Mouse (Mus musculus): ENCODE results near the gene Rnf183. TPM values are rescaled to one million over a fixed set of nuclear protein-coding genes. Genes with fewer than 3 reads are reported as not detected.
A peak's percentile ranks its signal among the peaks of the same experiment; 100 is the strongest.
"Not testable (repeated sequence)": the region's sequence is repeated elsewhere in the genome, so short reads cannot be mapped to it uniquely, and the experiment has no call there.

Gene Rnf183
- total RNA-seq (2021) = 1 to 10 TPM in 1 of 2 experiments, not detected in 1; 1.1 TPM
- long read RNA-seq, experiment 1 = 0 reads
- long read RNA-seq, experiment 2 = 0 reads

DNA sequence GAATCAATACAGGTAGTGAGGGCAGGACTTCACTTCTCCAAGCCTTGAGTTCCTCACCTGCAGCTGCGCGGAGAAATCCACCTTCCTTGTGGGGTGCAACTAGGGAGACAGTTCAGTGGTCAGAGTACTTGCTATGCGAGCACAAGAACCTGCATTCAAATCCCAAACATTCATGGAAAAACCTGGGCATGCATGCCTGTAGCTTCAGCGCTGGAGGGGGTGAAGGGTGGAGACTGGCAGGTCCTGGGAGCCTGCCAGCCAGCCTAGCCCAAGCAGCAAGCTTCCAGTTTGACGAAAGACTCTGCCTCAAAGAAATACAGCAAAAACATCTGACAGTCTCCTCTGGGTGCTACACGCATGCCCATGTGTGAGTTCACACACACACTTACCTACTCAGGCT, at the start of gene Rnf183:
TSS of gene Rnf183 (minus strand) at position 172 of the 400 bp plus-strand sequence.
- no peak for DNase-seq (ENCODE audit: low spot score in 2 of 2)

DNA sequence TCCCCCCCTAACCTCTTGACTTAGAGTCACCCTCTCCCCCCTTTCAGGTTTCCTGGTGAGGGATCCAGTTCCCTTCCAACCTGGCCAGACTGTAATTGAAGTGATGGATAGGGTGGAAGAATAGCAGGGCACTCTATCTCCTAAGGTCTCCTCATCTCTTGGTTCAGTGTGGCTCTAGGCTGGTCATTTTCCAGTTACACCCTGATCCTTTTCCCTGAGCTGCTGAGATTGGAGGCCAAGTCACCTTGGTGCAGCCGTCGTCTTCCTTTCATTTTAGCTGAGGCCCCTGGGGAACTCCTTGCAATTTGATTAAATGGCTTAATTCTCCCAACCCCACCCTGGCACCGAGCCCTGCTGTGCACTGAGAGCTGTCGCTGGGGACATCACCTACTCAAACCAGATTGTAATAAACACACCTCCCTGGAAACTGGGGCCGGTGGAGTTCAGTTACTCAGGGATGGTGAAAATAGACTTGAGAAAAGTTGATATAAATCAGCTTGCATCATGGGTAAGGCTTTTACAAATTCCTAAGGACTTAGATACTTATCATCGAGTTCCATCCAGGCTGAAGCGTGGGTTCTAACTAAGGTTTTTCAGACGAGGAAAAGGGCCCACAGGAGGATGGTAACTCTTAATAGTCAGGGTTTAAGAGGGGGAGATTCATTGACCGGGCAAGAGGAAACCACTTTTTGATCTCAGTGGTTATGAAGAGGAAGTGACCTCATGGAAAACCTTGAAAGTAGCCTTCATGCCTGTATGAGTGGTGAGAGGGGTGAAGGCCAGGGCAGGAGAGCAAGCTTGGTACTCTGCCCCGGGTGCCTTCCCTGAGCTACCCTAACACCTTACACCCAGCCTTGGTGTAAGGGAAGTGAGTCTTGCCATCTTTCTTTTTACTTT, 45.9 kb upstream of the Rnf183 start:
- peak in 1 of 2 experiments; percentile 27 for DNase-seq (ENCODE audit: low spot score in 2 of 2)

DNA sequence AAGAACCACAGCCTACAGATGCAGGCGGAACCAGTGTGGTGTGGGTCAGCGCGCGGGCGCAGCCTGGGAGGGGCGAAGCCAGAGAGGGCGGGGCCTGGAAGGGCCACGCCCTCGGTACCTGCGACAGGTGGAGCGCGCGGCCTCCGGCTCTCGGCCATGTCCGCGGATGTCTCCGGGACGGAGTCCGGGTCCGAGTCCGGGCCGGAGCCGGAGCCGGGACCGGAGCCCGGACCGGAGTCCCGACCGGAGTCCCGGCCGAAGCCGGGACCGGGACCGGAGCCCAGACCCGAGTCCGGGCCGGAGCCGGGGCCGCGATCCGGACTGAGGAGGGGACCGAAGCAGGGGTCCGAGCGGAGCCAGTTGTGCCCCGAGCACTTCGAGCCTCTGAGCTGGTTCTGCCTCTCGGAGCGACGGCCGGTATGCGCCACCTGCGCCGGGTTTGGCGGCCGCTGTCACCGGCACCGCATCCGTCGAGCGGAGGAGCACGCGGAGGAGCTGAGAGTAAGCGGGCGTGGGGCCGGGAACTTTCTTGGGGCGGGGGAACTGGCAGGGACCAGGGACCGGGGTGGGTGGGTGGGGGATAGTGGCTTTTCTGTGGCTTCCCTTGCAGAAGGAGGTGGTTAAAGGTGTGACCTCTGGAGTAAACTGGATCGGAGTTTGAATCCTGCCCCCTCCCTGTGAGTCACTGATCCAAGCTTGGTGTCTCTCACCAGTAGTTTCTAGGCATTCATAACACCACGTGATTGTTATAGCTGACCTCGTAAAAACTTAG, 45.1 kb upstream of the Rnf183 start, which contains the start of gene Bspry:
TSS of gene Bspry (plus strand) at position 117 of the 772 bp plus-strand sequence.
- DNase-seq (ENCODE audit: low spot score in 2 of 2) = peak; percentile 55 to 56

DNA sequence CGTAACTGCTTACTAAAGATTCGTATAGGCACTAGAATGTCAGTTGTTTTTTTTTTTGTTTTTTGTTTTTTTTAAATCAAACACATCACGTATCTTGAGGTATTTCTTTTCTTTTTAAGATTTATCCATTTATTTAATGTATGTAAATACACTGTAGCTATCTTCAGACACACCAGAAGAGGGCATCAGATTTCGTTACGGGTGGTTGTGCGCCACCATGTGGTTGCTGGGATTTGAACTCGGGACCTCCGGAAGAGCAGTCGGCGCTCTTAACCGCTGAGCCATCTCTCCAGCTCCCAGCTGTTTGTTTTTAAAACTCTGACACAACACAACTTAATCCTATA, 44.5 kb upstream of the Rnf183 start:
- not testable (repeated sequence) for DNase-seq (ENCODE audit: low spot score in 2 of 2)

DNA sequence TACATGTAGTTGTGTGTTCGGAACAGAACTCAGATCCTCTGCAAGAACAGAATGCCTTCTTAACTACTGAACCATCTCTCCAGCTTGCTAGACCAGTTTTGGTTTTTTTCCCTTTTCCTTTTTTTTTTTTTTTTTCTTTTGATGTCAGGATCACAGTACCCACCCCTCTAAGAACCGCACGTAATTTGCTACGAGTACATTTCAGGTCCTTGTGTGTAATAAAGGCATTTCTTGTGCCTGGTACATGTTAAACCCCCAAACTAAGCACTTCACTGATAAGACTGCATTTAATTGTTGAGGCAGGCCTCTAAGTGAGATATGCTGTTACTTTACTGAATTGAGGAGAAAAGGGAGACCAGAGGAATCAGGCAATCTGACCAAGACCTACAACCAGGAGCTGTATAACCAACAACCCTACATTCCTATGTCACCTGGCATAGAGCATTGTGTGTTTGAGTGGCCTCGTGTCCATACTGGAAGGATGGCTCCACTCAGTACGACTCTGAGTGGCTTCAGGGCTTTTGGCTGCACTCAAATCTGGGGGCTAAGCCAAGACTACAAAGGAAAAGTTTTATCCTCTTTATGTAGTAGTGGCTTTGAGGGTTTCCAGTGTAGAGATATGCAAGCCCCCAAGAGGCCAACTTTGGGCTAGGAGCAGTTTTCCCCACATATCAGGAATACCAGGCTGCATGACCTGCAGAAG, 42.6 kb upstream of the Rnf183 start:
- no peak for DNase-seq (ENCODE audit: low spot score in 2 of 2)

DNA sequence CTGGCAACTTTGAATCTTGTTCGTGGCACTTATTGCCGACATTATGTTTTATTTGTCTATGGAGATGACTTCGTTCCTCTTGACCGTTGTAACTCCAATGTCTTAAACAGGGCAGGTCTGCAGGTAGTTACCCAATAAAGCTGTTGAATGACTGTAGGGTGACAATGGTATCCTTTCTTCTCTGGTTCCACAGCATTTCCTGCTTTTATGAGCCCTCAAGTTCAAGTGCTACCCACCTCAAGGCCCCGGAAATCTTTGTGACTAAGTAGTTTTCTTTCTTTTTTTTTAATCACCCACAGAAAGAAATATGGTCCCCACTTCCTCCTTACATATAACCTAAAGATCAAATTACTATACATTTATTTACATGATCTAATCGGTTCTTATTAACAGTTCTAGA, 40.7 kb upstream of the Rnf183 start:
- no peak for DNase-seq (ENCODE audit: low spot score in 2 of 2)

DNA sequence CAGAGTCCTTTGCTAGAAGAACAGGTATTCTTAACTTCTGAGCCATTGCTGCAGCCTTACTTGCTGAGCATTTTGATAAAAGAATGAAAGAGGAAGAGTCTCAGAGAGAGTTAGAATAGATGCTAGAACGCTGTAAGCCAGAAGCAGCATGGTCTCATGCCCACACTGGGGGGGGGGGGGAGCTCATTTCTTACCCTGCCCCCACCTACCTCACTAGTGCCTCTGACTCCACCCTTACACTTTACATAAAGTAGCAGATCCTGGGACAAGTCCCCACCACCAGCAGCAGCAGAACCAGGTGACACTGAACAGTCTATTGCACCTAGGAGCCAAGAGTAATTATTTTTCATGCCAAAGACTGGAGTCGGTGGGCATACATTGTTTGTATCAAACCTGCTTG, 40.1 kb upstream of the Rnf183 start:
- DNase-seq (ENCODE audit: low spot score in 2 of 2) = no peak

DNA sequence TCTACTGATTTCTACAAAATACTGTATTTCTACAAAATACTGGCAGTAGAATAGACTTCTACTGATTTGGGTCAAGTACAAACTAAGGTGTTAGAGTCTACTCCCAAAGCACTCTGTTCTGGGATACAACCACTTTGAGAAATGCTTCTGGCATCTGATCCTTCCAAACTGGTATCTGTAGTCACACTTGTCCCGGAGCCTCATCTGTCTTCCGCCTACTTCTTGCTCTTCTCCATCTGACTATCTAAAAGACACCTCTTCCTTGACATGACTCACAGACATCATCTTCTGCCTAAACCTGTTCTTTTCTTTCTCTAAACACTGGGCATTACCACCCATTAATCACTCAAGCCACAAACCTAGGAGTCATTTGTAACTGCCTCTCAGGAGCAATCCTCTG, 37.0 kb upstream of the Rnf183 start:
- no peak for DNase-seq (ENCODE audit: low spot score in 2 of 2)

DNA sequence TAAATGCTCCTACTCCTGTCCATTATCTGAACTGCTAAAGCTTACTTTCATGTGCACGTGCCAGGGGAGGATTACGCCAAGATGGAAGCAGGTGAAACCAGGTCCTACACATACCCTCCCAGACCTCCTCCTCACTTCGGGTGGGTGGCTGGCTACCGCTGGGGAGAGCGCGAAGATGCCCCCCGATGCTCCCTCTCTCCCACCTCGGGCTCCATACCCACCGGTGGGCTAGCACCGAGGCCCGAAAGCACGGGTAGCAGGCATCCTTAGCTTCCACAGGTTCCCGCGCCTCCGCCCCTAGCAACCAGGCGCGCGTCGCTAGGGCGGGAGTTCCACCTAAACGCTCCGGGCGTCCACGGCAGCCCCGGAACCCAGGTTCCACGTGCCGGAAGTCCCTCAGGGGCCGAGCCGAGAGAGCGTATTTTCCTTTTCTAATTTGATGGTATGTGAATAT, 35.6 kb upstream of the Rnf183 start, which contains the start of gene Wdr31:
TSS of gene Wdr31 (minus strand) at position 299 of the 454 bp plus-strand sequence.
- peak; percentile 77 for DNase-seq (ENCODE audit: low spot score in 2 of 2)

DNA sequence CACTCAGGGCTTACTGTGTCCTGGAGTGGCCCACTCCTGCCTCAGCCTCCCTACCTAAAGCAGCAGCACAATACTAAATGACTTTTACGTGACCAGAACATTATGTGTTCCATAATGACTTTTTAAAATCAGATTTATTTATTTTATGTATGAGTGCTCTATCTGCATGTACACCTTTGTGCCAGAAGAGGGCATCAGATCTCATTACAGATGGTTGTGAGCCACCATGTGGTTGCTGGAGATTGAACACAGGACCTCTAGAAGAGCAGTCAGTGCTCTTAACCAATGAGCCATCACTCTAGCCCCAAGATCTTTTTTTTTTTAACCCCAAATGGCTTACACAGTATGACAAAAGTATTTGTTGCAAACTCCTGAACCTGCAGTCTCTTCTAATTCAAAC, 33.1 kb upstream of the Rnf183 start:
- DNase-seq (ENCODE audit: low spot score in 2 of 2) = no peak

DNA sequence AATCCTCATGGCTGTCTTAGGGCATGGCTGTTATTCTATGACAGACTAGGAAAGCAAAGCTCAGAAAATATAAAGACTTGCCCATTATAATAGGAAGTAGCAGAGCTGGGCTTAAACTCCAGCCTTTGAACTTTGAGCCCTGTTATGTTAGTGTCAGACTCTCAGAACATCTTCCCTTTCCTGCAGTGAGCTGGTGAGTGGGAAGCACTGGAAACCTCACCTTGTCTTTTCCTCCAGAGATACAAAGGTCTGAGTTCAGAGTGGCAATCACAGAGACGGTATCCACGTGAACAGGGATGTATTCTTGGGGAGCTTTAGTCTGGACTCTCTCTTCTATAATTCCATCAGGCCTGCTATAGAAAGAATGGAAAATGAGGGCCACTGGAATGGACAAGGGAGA, 28.1 kb upstream of the Rnf183 start:
- no peak for DNase-seq (ENCODE audit: low spot score in 2 of 2)

DNA sequence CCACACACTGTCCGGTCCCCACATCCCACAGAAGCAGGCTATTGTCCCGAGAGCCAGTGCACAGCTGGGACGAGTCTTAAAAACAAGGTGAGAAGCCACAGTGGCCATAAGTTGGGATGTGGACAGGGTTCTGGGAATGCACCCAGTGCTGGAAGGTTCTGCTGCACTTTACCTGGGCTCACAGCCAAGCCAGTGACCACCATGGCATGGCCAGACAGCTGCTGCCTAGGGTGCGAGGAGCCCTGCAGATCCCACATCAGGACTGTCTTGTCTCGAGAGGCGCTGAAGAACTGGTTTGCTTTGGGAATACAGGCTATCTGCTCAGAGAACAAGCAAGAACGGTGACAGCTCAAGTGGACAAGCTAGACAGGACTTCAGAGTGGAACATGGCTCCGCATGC, 25.3 kb upstream of the Rnf183 start:
- DNase-seq (ENCODE audit: low spot score in 2 of 2) = no peak

DNA sequence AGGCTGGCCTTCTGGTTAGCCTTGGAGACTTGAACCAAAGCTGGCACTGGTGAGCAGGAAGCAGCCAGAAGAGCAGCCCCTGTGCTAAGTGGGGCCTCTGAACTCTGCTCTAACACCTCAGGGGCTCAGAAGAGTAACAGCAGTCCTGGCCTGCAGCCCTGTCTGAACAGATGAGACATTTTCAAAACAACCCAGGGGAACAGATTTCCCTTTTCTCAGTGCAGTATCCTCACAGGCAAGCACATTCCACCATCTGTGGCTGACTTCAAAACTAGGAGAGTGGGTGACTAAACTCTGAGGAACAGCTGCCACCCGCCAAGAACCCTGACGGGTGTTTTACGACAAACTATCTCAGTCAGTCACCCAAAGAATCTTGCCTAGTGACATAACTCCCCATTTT, 24.0 kb upstream of the Rnf183 start:
- DNase-seq (ENCODE audit: low spot score in 2 of 2) = no peak

DNA sequence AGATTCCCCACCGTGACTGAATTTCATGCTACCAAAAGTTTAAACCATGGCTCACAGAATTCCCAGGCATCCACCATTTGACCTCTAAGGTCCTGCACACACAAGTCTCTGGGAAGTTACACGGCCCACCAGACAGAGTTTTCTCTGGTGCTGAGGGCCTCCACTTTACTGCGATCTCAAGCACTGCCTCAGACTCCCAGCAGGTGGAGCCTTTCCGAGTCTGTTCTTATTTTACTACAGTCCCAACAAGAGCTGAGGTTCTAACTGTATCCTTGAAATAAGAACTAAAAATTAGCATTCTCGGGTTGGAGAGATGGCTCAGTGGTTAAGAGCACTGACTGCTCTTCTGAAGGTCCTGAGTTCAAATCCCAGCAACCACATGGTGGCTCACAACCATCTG, 19.9 kb upstream of the Rnf183 start:
- peak; percentile 15 to 33 for DNase-seq (ENCODE audit: low spot score in 2 of 2)

DNA sequence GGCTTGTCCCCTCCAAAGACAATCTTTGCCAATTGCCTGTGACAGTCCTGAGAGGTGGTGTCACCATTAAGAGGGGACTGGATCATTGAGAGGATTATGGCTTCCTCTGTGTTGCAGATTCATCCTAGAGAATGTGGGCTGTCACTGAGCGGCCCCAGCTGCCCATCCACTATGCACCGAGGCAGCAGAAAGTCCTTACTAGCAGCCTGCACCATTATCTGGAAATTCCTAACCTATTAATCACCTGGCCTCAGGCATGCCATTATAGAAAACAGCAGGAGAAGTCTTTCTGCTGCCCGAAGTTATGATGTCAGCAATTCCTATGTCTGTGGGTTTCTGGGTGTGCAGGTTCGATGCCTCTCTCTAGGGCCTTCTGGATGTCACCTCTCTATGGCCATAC, 5.9 kb upstream of the Rnf183 start:
- DNase-seq (ENCODE audit: low spot score in 2 of 2) = no peak

DNA sequence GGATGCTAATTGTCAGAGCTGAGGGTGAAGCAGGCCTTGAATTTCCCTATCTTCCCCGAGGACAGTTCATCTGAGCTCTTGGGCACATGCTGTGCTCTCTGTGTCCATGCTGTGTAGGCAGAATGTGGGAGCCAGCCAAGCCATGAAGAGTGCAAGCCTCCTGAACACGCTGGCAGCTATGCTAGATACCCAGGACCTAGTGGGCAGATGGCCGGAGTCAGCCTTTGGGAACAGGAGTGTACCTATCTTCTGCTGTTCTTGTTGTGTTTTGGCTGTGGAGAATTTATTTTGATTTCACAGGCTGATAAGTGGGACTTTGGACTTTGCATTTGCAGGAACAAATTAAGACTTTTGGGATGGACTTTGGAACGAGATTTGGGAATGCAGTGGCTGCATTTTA, 5.5 kb upstream of the Rnf183 start:
- no peak for DNase-seq (ENCODE audit: low spot score in 2 of 2)

DNA sequence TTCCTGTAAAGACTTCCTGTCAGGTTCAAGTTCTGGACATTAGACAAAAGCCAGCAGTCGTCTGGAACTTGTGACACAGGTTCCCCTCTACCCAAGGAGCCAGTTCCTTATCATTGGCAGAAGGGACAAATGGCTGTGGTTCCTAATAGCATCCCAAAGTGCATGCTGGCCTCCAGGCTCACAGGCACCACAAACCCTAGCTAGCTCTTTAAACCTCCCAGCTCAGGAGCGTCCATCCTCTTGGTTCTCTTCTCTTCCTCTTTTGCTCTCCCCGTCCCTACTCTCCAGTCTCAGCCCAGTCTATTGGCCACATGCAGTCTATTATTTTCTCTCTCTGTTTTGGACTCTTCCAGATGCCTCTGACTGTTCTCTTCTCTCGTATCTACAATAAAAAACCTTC, 4.7 kb upstream of the Rnf183 start:
- DNase-seq (ENCODE audit: low spot score in 2 of 2) = no peak

DNA sequence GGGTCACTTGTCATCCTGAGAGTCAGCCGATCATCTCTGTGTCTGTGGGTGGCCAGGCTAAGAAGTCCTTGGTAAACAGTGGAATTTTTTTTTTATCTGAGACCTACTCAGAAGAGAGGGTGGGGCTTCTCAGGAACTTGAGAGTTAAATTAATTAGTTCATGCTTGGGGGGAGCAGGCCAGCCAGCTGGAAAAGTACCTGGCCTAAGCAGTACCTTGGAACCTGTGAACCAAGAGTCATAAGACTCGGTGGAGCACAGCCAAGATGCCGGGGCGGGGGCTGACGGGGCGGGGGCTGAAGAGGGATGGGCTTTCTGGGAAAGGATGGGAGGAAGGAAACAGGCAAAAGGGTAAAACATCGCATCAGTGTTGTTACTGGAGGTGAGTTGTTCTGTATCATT, 2.8 kb upstream of the Rnf183 start:
- DNase-seq (ENCODE audit: low spot score in 2 of 2) = no peak

DNA sequence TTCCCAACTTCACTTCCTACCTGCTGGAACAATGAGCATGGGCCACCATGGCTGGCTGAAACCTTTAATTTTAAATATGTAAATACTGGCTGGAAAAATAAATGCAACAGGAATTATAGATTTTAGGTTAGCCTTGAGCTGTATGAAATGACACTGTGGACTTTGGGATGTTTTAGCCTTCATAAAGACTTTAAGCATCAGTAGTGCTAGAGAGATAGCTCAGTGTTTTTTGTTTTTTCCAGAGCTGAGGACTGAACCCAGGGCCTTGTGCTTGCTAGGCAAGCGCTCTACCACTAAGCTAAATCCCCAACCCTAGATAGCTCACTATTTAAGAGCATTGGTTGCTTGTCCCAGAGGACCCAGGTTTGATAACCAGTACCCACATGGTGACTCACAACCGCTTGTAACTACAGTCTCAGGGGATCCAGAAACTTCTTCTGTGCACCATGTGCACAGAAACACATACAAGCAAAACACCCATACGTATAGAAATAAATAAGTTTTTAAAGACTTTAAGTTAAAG, 2.3 kb upstream of the Rnf183 start:
- DNase-seq (ENCODE audit: low spot score in 2 of 2) = no peak

DNA sequence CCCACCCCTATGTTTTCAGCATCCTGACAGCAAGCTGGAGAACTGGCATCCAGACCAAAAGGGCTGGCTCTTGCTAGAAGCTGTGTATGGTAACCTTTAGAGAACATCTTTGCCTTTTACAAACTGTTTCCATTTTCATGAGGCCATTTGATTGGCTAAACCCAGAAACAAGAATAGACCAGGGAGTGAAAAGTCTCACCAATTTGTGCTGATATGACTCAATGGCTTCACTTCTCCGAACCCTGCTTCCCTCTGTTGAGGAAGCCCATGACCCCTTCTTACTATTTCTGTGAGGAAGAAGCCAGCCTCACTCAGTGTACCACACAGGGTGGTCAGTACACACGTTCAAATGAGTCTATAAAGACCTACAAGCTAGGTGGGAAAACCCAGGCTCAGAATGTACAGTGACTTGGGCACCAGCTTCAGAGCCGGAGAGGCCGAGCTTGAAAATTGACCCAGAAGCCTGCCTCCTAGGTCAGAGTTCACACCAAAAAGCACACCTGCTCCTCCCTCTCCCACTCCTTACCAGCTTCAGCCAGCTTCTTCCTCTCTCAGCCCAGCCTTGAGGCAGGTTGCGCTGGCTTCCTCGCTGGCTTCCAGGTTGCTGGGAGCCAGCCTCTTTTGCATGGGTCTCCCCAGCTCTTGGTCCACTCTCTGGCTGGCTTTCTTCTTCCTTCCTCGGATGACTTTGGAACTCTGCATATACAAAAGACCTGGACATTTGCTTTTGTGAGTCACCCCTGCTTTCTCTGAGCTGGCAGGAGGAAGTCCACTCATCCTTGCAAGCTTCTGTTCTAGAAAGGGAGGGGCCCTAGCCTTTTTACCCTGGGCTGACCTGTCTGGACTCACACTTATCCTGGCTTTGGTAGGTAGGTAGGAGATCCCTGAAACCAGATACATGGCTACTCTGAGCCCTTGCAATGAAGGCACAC, 847 bp downstream of the Rnf183 start:
- no peak for DNase-seq (ENCODE audit: low spot score in 2 of 2)
